Mouse (Mus musculus): ENCODE results near the gene Wtap. TPM values are rescaled to one million over a fixed set of nuclear protein-coding genes. Genes with fewer than 3 reads are reported as not detected.
"Not testable (repeated sequence)": the region's sequence is repeated elsewhere in the genome, so short reads cannot be mapped to it uniquely, and the experiment has no call there.

Wtap gene
- polyA plus RNA-seq, 1 experiment from 2014 or later: 158 TPM

- H3K4me2 ChIP-seq (ENCODE audit: low read depth, low read length); H3K36me3 ChIP-seq (replicated peaks; ENCODE audit: control insufficient read depth, insufficient read depth, low read depth, low read length); ATAC-seq (replicated peaks; ENCODE audit: insufficient number of reproducible peaks, low FRiP score, low TSS enrichment, low read depth); H3K4me3 ChIP-seq (ENCODE audit: low read depth, low read length); DNase-seq (ENCODE audit: low spot score); H3K27me3 ChIP-seq (ENCODE audit: control insufficient read depth, insufficient read depth, low read length); H3K4me1 ChIP-seq (ENCODE audit: control insufficient read depth, insufficient read depth, low read length); H3K27ac ChIP-seq (replicated peaks; ENCODE audit: low read depth, low read length); H3K9me3 ChIP-seq (replicated peaks; ENCODE audit: control insufficient read depth, low read length); H3K9ac ChIP-seq (replicated peaks; ENCODE audit: low read length): not testable (repeated sequence)
- WGBS: 72% methylated on average over 2 of the region's 2 CpGs
Measured at GRCm38 (mm10) chr17:13004436-13004835, 10.5 kb upstream of the Wtap start.

GRCm38 (mm10) chr17:13002243-13002642, 8.3 kb upstream of the Wtap start:
- not testable (repeated sequence) for ATAC-seq (replicated peaks; ENCODE audit: insufficient number of reproducible peaks, low FRiP score, low TSS enrichment, low read depth); H3K4me2 ChIP-seq (ENCODE audit: low read depth, low read length); H3K4me1 ChIP-seq (ENCODE audit: control insufficient read depth, insufficient read depth, low read length); H3K36me3 ChIP-seq (replicated peaks; ENCODE audit: control insufficient read depth, insufficient read depth, low read depth, low read length); H3K9me3 ChIP-seq (replicated peaks; ENCODE audit: control insufficient read depth, low read length); DNase-seq (ENCODE audit: low spot score); H3K9ac ChIP-seq (replicated peaks; ENCODE audit: low read length); H3K4me3 ChIP-seq (ENCODE audit: low read depth, low read length); H3K27me3 ChIP-seq (ENCODE audit: control insufficient read depth, insufficient read depth, low read length); H3K27ac ChIP-seq (replicated peaks; ENCODE audit: low read depth, low read length)
- 89% methylated on average over 5 of the region's 5 CpGs for WGBS

GRCm38 (mm10) chr17:12999069-12999468, 5.1 kb upstream of the Wtap start:
- Histone ChIP-seq H3K4me3 (ENCODE audit: low read depth, low read length) (no peak overlapping the region), H3K9me3 (replicated peaks; ENCODE audit: control insufficient read depth, low read length) (no peaks in the 10 kb centered on the region), H3K27me3 (ENCODE audit: control insufficient read depth, insufficient read depth, low read length) (no peaks in the 10 kb centered on the region), H3K27ac (replicated peaks; ENCODE audit: low read depth, low read length) (no peak overlapping the region), H3K4me2 (ENCODE audit: low read depth, low read length) (no peak overlapping the region), H3K36me3 (replicated peaks; ENCODE audit: control insufficient read depth, insufficient read depth, low read depth, low read length) (no peaks in the 10 kb centered on the region), H3K4me1 (ENCODE audit: control insufficient read depth, insufficient read depth, low read length) (no peaks in the 10 kb centered on the region), H3K9ac (replicated peaks; ENCODE audit: low read length) (no peak overlapping the region)
- ATAC-seq (replicated peaks; ENCODE audit: insufficient number of reproducible peaks, low FRiP score, low TSS enrichment, low read depth) (no peak), DNase-seq (ENCODE audit: low spot score) (no peak)
- 72% methylated on average over 6 of the region's 6 CpGs for WGBS

GRCm38 (mm10) chr17:12997890-12998289, 3.9 kb upstream of the Wtap start:
- H3K4me1 ChIP-seq (ENCODE audit: control insufficient read depth, insufficient read depth, low read length): no peaks in the 10 kb centered on the region
- H3K36me3 ChIP-seq (replicated peaks; ENCODE audit: control insufficient read depth, insufficient read depth, low read depth, low read length): no peaks in the 10 kb centered on the region
- H3K27me3 ChIP-seq (ENCODE audit: control insufficient read depth, insufficient read depth, low read length): no peaks in the 10 kb centered on the region
- DNase-seq (ENCODE audit: low spot score) (no peak), ATAC-seq (replicated peaks; ENCODE audit: insufficient number of reproducible peaks, low FRiP score, low TSS enrichment, low read depth) (no peak)
- no peaks in the 10 kb centered on the region for H3K9me3 ChIP-seq (replicated peaks; ENCODE audit: control insufficient read depth, low read length)
- H3K9ac ChIP-seq (replicated peaks; ENCODE audit: low read length): no peak overlapping the region
- H3K4me3 ChIP-seq (ENCODE audit: low read depth, low read length): no peak overlapping the region
- no peak overlapping the region for H3K27ac ChIP-seq (replicated peaks; ENCODE audit: low read depth, low read length)
- WGBS: 91% methylated on average over 5 of the region's 5 CpGs
- no peak overlapping the region for H3K4me2 ChIP-seq (ENCODE audit: low read depth, low read length)

GRCm38 (mm10) chr17:12996345-12996744, 2.4 kb upstream of the Wtap start:
- Histone ChIP-seq H3K4me2 (ENCODE audit: low read depth, low read length) (no peak overlapping the region), H3K36me3 (replicated peaks; ENCODE audit: control insufficient read depth, insufficient read depth, low read depth, low read length) (no peaks in the 10 kb centered on the region), H3K4me1 (ENCODE audit: control insufficient read depth, insufficient read depth, low read length) (no peaks in the 10 kb centered on the region), H3K4me3 (ENCODE audit: low read depth, low read length) (no peak overlapping the region), H3K27ac (replicated peaks; ENCODE audit: low read depth, low read length) (no peak overlapping the region), H3K9ac (replicated peaks; ENCODE audit: low read length) (no peak overlapping the region), H3K27me3 (ENCODE audit: control insufficient read depth, insufficient read depth, low read length) (no peaks in the 10 kb centered on the region), H3K9me3 (replicated peaks; ENCODE audit: control insufficient read depth, low read length) (no peaks in the 10 kb centered on the region)
- ATAC-seq (replicated peaks; ENCODE audit: insufficient number of reproducible peaks, low FRiP score, low TSS enrichment, low read depth): no peak
- WGBS: 20% methylated on average over 3 of the region's 3 CpGs
- peak; percentile 62 for DNase-seq (ENCODE audit: low spot score)

GRCm38 (mm10) chr17:12992470-12992991, 1.4 kb downstream of the Wtap start:
- H3K36me3 ChIP-seq (replicated peaks; ENCODE audit: control insufficient read depth, insufficient read depth, low read depth, low read length): no peaks in the 10 kb centered on the region; the same call in 1 of the 2 replicates
- ATAC-seq (replicated peaks; ENCODE audit: insufficient number of reproducible peaks, low FRiP score, low TSS enrichment, low read depth) (peak; percentile 83), DNase-seq (ENCODE audit: low spot score) (peak; percentile 95)
- peak overlapping the region; percentile 98 for H3K27ac ChIP-seq (replicated peaks; ENCODE audit: low read depth, low read length)
- H3K27me3 ChIP-seq (ENCODE audit: control insufficient read depth, insufficient read depth, low read length): no peaks in the 10 kb centered on the region
- peak overlapping the region; percentile 35 for H3K4me2 ChIP-seq (ENCODE audit: low read depth, low read length)
- WGBS: under 1% methylated on average over 50 of the region's 51 CpGs
- H3K9me3 ChIP-seq (replicated peaks; ENCODE audit: control insufficient read depth, low read length): no peaks in the 10 kb centered on the region
- H3K4me1 ChIP-seq (ENCODE audit: control insufficient read depth, insufficient read depth, low read length): no peaks in the 10 kb centered on the region
- H3K4me3 ChIP-seq (ENCODE audit: low read depth, low read length): peak overlapping the region; percentile 96
- peak overlapping the region; percentile 100 for H3K9ac ChIP-seq (replicated peaks; ENCODE audit: low read length)

- Histone ChIP-seq H3K36me3 (replicated peaks; ENCODE audit: control insufficient read depth, insufficient read depth, low read depth, low read length) (no peaks in the 10 kb centered on the region; the same call in 1 of the 2 replicates), H3K4me2 (ENCODE audit: low read depth, low read length) (peak overlapping the region; percentile 66)
- peak; percentile 88 for DNase-seq (ENCODE audit: low spot score)
Measured at GRCm38 (mm10) chr17:12991635-12992358, 2.2 kb downstream of the Wtap start.

GRCm38 (mm10) chr17:12991194-12991634, 2.8 kb downstream of the Wtap start:
- Histone ChIP-seq H3K4me2 (ENCODE audit: low read depth, low read length) (peak overlapping the region; percentile 66), H3K9ac (replicated peaks; ENCODE audit: low read length) (peak overlapping the region; percentile 100), H3K4me1 (ENCODE audit: control insufficient read depth, insufficient read depth, low read length) (no peaks in the 10 kb centered on the region), H3K27ac (replicated peaks; ENCODE audit: low read depth, low read length) (peak overlapping the region; percentile 98; the same call in 1 of the 2 replicates), H3K9me3 (replicated peaks; ENCODE audit: control insufficient read depth, low read length) (no peaks in the 10 kb centered on the region), H3K36me3 (replicated peaks; ENCODE audit: control insufficient read depth, insufficient read depth, low read depth, low read length) (no peaks in the 10 kb centered on the region; the same call in 1 of the 2 replicates), H3K4me3 (ENCODE audit: low read depth, low read length) (peak overlapping the region; percentile 96), H3K27me3 (ENCODE audit: control insufficient read depth, insufficient read depth, low read length) (no peaks in the 10 kb centered on the region)
- 5% methylated on average over 12 of the region's 12 CpGs for WGBS
- DNase-seq (ENCODE audit: low spot score): peak; percentile 26
- no peak for ATAC-seq (replicated peaks; ENCODE audit: insufficient number of reproducible peaks, low FRiP score, low TSS enrichment, low read depth)

More at GRCm38 (mm10) chr17:12991635-12992358, 2.2 kb downstream of the Wtap start:
- ATAC-seq (replicated peaks; ENCODE audit: insufficient number of reproducible peaks, low FRiP score, low TSS enrichment, low read depth): peak; percentile 89
- Histone ChIP-seq H3K9me3 (replicated peaks; ENCODE audit: control insufficient read depth, low read length) (no peaks in the 10 kb centered on the region), H3K4me3 (ENCODE audit: low read depth, low read length) (peak overlapping the region; percentile 96), H3K9ac (replicated peaks; ENCODE audit: low read length) (peak overlapping the region; percentile 100), H3K4me1 (ENCODE audit: control insufficient read depth, insufficient read depth, low read length) (no peaks in the 10 kb centered on the region), H3K27ac (replicated peaks; ENCODE audit: low read depth, low read length) (peak overlapping the region; percentile 98), H3K27me3 (ENCODE audit: control insufficient read depth, insufficient read depth, low read length) (no peaks in the 10 kb centered on the region)
- WGBS: under 1% methylated on average over 59 of the region's 84 CpGs
